Comparison of ENCODE assay signal across 23 mouse cellular contexts in genomic region chr2:41636481-41636880, GRCm38 (mm10).
DNase-seq lines count a peak whose midpoint lies in the region; ATAC-seq and TF ChIP-seq lines count a peak whose summit lies in the region.
"Had no signal": no experiment of that assay in that cellular context is flagged by ENCODE, and none has a peak within 500 bp of the region (broad histone marks: within the 10 kb centered on the region; RNA-seq: fewer than 3 reads in every experiment).

No protein-coding gene starts in this region.

- no peak for TF ChIP-seq CTCF in liver, postnatal 0 days (IDR thresholded peaks at IDR 0.05; ENCODE audit: low read depth)

- TF ChIP-seq EP300 in liver, postnatal 0 days (IDR thresholded peaks at IDR 0.05; ENCODE audit: low read depth), result no peak

- no peaks in the 10 kb centered on the region for H3K36me3 ChIP-seq in liver, postnatal 0 days (replicated peaks; ENCODE audit: insufficient read depth, low read length)
- H3K36me3 ChIP-seq: forebrain, embryonic 10.5 days; hindbrain, embryonic 10.5 days; hindbrain, embryonic 13.5 days; intestine, embryonic 15.5 days had no signal

- H3K27me3 ChIP-seq in liver, postnatal 0 days (ENCODE audit: insufficient read depth, low read length), result no peaks in the 10 kb centered on the region
- H3K27me3 ChIP-seq: forebrain, embryonic 13.5 days; hindbrain, embryonic 13.5 days; intestine, embryonic 15.5 days had no signal

- no peaks in the 10 kb centered on the region for H3K9me3 ChIP-seq in liver, postnatal 0 days (ENCODE audit: low read length)
- H3K9me3 ChIP-seq: forebrain, embryonic 10.5 days; forebrain, embryonic 13.5 days; hindbrain, embryonic 10.5 days; hindbrain, embryonic 13.5 days; intestine, embryonic 15.5 days had no signal

- ATAC-seq in cerebellum, adult (ENCODE audit: insufficient number of reproducible peaks, low FRiP score, low TSS enrichment), result peak; percentile 74; the same call in 1 of the 2 replicates
- no peak for ATAC-seq in liver, postnatal 0 days
- ATAC-seq: activated CD4-positive, CD25-positive, alpha-beta regulatory T cell, adult 4 months; forebrain, embryonic 13.5 days; forebrain, embryonic 16.5 days; hindbrain, embryonic 16.5 days; intestine, embryonic 15.5 days had no signal

- no peak for DNase-seq in cerebellum, postnatal 4 days (ENCODE audit: low spot score in 2 of 2)
- DNase-seq in cerebellum, adult 8-10 months, result peak; percentile 7
- peak; percentile 22 to 52 for DNase-seq in cerebellum, postnatal 10 days
- no peak for DNase-seq in heart, postnatal 10 days
- DNase-seq in liver, postnatal 0 days, result no peak
- no peak for DNase-seq in spleen, postnatal 4 days (ENCODE audit: low spot score in 2 of 2)
- DNase-seq: adrenal gland, postnatal 10 days; adrenal gland, postnatal 36 days; gastrocnemius, adult 2 months; gastrocnemius, postnatal 14 days; heart, adult 11 months; heart, postnatal 36 days; kidney, adult 11 months had no signal

- no peak overlapping the region for H3K4me2 ChIP-seq in liver, postnatal 0 days (ENCODE audit: low read depth, low read length)
- H3K4me2 ChIP-seq: forebrain, embryonic 13.5 days; heart, embryonic 11.5 days; hindbrain, embryonic 13.5 days; intestine, embryonic 15.5 days had no signal

- 68% methylated on average over 3 of the region's 3 CpGs for WGBS in liver, postnatal 0 days (ENCODE audit: insufficient replicate concordance)

- H3K4me3 ChIP-seq in liver, postnatal 0 days (ENCODE audit: low read depth, low read length), result no peak overlapping the region
- H3K4me3 ChIP-seq: forebrain, embryonic 10.5 days; forebrain, embryonic 13.5 days; gastrocnemius, adult 2 months; hindbrain, embryonic 10.5 days; hindbrain, embryonic 13.5 days; intestine, embryonic 15.5 days had no signal

- H3K4me1 ChIP-seq in liver, postnatal 0 days (ENCODE audit: insufficient read depth), result no peaks in the 10 kb centered on the region
- H3K4me1 ChIP-seq: forebrain, embryonic 10.5 days; forebrain, embryonic 13.5 days; hindbrain, embryonic 10.5 days; hindbrain, embryonic 13.5 days; intestine, embryonic 15.5 days had no signal

- no peak overlapping the region for H3K27ac ChIP-seq in liver, postnatal 0 days (ENCODE audit: low read depth)
- H3K27ac ChIP-seq: forebrain, embryonic 10.5 days; forebrain, embryonic 13.5 days; gastrocnemius, adult 2 months; hindbrain, embryonic 10.5 days; hindbrain, embryonic 13.5 days; intestine, embryonic 15.5 days had no signal

- H3K9ac ChIP-seq in liver, postnatal 0 days (replicated peaks), result no peak overlapping the region
- H3K9ac ChIP-seq: forebrain, embryonic 13.5 days; hindbrain, embryonic 13.5 days; intestine, embryonic 15.5 days had no signal

- intact Hi-C loops in heart, postnatal 10 days (cut with DNase I), result no loop called here

Comparison
In these comparisons a context has a peak if more than half of its experiments do, and no peak if none do; other contexts are left out.
1. DNase-seq: peak in cerebellum, adult 8-10 months (single experiment) and cerebellum, postnatal 10 days (2 of 2); none in cerebellum, postnatal 4 days (0 of 2), heart, postnatal 10 days (0 of 2), liver, postnatal 0 days (single experiment) and spleen, postnatal 4 days (0 of 2).